Mouse (Mus musculus) hematopoietic stem cell, adult 5-6 weeks (primary cell): Measurements from ENCODE around the gene Rrp15. TPM values are rescaled to one million over a fixed set of nuclear protein-coding genes. Genes with fewer than 3 reads are reported as not detected.

ENCODE experiments used
- ATAC-seq, 2 experiments: fragments of 125-278 bp in 1 of 2; replicated peaks in 1 of 2; 2 replicates each; pipeline ENCODE4 v1.8.0; 2016 to 2017; ENCODE audit warnings: inconsistent platforms in 2 of 2, mild to moderate bottlenecking in 2 of 2, moderate number of reproducible peaks in 2 of 2, low read depth in 1 of 2, moderate TSS enrichment in 1 of 2; ENCODE audit not compliant: low FRiP score in 2 of 2, poor library complexity in 2 of 2, severe bottlenecking in 2 of 2, insufficient read depth in 1 of 2, low TSS enrichment in 1 of 2
- total RNA-seq: library from RNA; stranded (forward); fragments of 172-1452, 232-1000 nt; gene quantifications from 2 replicates; pipeline ENCODE4 v1.2.3, GENCODE M21; 2017

Rrp15 gene
- 100 and 144 TPM in 2 replicates for total RNA-seq

- peak; percentile 94 to 97 for ATAC-seq
Observed at GRCm38 (mm10) chr1:186748724-186749653, at the start of gene Rrp15. Gene Rrp15, minus strand, starts transcription at chr1:186749358.

- ATAC-seq = no peak
Observed at GRCm38 (mm10) chr1:186797991-186798390, 48.8 kb upstream of the Rrp15 start.

- no peak for ATAC-seq
Observed at GRCm38 (mm10) chr1:186785359-186785758, 36.2 kb upstream of the Rrp15 start.

- no peak for ATAC-seq
Observed at GRCm38 (mm10) chr1:186780826-186781225, 31.7 kb upstream of the Rrp15 start.

- ATAC-seq = no peak
Observed at GRCm38 (mm10) chr1:186773124-186773523, 24.0 kb upstream of the Rrp15 start.

- no peak for ATAC-seq
Observed at GRCm38 (mm10) chr1:186772547-186773077, 23.5 kb upstream of the Rrp15 start.

- ATAC-seq = no peak
Observed at GRCm38 (mm10) chr1:186772005-186772404, 22.8 kb upstream of the Rrp15 start.

- ATAC-seq = no peak
Observed at GRCm38 (mm10) chr1:186770659-186771058, 21.5 kb upstream of the Rrp15 start.

GRCm38 (mm10) chr1:186768392-186768791, 19.2 kb upstream of the Rrp15 start:
- no peak for ATAC-seq

GRCm38 (mm10) chr1:186763451-186763850, 14.3 kb upstream of the Rrp15 start:
- peak in 1 of 2 experiments; percentile 71; a peak in 1 of 4 replicates for ATAC-seq

- ATAC-seq = peak in 1 of 2 experiments; percentile 33; a peak in 1 of 4 replicates
Observed at GRCm38 (mm10) chr1:186749675-186750283, 621 bp upstream of the Rrp15 start.

- ATAC-seq = no peak
Observed at GRCm38 (mm10) chr1:186739828-186740227, 9.3 kb downstream of the Rrp15 start.

- ATAC-seq = no peak; a peak in 1 of 4 replicates
Observed at GRCm38 (mm10) chr1:186735537-186735936, 13.6 kb downstream of the Rrp15 start.

GRCm38 (mm10) chr1:186733052-186733451, 16.1 kb downstream of the Rrp15 start:
- ATAC-seq = no peak

- ATAC-seq = no peak
Observed at GRCm38 (mm10) chr1:186728778-186729177, 20.4 kb downstream of the Rrp15 start.

GRCm38 (mm10) chr1:186726117-186726516, 23.0 kb downstream of the Rrp15 start:
- no peak for ATAC-seq

- ATAC-seq = no peak
Observed at GRCm38 (mm10) chr1:186722299-186722698, 26.9 kb downstream of the Rrp15 start.

- ATAC-seq = peak; percentile 85; a peak in 3 of 4 replicates
Observed at GRCm38 (mm10) chr1:186721846-186722245, 27.3 kb downstream of the Rrp15 start.
